Mouse (Mus musculus) liver, embryonic 14.5 days (tissue): ENCODE results near the gene Med28. TPM values are rescaled to one million over a fixed set of nuclear protein-coding genes. Genes with fewer than 3 reads are reported as not detected.
A peak's percentile ranks its signal among the peaks of the same experiment; 100 is the strongest.

Source experiments
- ATAC-seq: fragments of 200-750 bp; cut with Nextera tagmentation; 2 replicates; pipeline ENCODE4 v1.8.0; 2017; ENCODE audit warnings: moderate number of reproducible peaks, mild to moderate bottlenecking, moderate library complexity; ENCODE audit not compliant: insufficient read depth
- DNase-seq, 3 experiments: peaks; one replicate each; pipeline ENCODE4 v3.0.0-alpha.2; 2012 to 2013; ENCODE audit warnings: low read depth in 3 of 3, low spot score in 3 of 3
- H3K27ac ChIP-seq: fragments of 300-500 bp; sonication (generic); 2 replicates; pipeline ENCODE4 v1.5.1; 2014; ENCODE audit warnings: moderate library complexity, mild to moderate bottlenecking, control low read depth, inconsistent platforms
- H3K27me3 ChIP-seq: fragments of 300-500 bp; sonication (generic); 2 replicates; pipeline ENCODE4 v1.6.1; 2014; ENCODE audit warnings: mild to moderate bottlenecking, low read length, moderate library complexity; ENCODE audit not compliant: control insufficient read depth, insufficient read depth
- H3K36me3 ChIP-seq: fragments of 300-500 bp; sonication (generic); replicated peaks from 2 replicates; pipeline ENCODE4 v1.6.1; 2014; ENCODE audit warnings: low read depth; ENCODE audit not compliant: control insufficient read depth, insufficient read depth
- H3K4me1 ChIP-seq, 2 experiments: fragments of 200-500 bp in 1 of 2; fragments of 300-500 bp in 1 of 2; sonication (generic) in 1 of 2; replicated peaks; 2 replicates each; pipeline ENCODE4 v1.6.1; 2012 to 2014; ENCODE audit warnings: antibody characterized with exemption in 1 of 2, inconsistent platforms in 1 of 2, low read length in 1 of 2; ENCODE audit not compliant: control insufficient read depth in 2 of 2, insufficient read depth in 2 of 2
- H3K4me2 ChIP-seq: fragments of 300-500 bp; sonication (generic); 2 replicates; pipeline ENCODE4 v1.6.1; 2014; ENCODE audit warnings: low read depth, mild to moderate bottlenecking, control low read depth, moderate library complexity
- H3K4me3 ChIP-seq, 2 experiments: fragments of 200-500 bp in 1 of 2; fragments of 300-500 bp in 1 of 2; sonication (generic) in 1 of 2; 2 replicates each; pipeline ENCODE4 v1.5.1; 2012 to 2014; ENCODE audit warnings: low read depth in 2 of 2, low read length in 2 of 2, mild to moderate bottlenecking in 2 of 2, control low read depth in 1 of 2, inconsistent platforms in 1 of 2, moderate library complexity in 1 of 2; ENCODE audit not compliant: insufficient read depth in 1 of 2
- H3K9ac ChIP-seq: fragments of 300-500 bp; sonication (generic); replicated peaks from 2 replicates; pipeline ENCODE4 v1.6.1; 2014; ENCODE audit warnings: mild to moderate bottlenecking, control low read depth, moderate library complexity
- H3K9me3 ChIP-seq: fragments of 300-500 bp; sonication (generic); 2 replicates; pipeline ENCODE4 v1.6.1; 2016; ENCODE audit warnings: low read length, mixed read lengths; ENCODE audit not compliant: control insufficient read depth
- CTCF ChIP-seq: IDR thresholded peaks from 2 replicates; pipeline ENCODE4 v1.5.1; 2016; ENCODE audit warnings: antibody characterized with exemption, low read depth, control low read depth
- EP300 ChIP-seq: IDR thresholded peaks from 2 replicates; pipeline ENCODE4 v1.6.1; 2016; ENCODE audit warnings: antibody characterized with exemption, low read depth
- WGBS: fragments of 180-500 bp; shearing (Covaris S2); extraction: QIAGEN DNeasy Blood & Tissue Kit; methylation state at CpG from one replicate; pipeline ENCODE4 v1.1.7; 2014; ENCODE audit not compliant: insufficient replicate concordance; 5-methylcytosine and 5-hydroxymethylcytosine counted together
- polyA plus RNA-seq, 2 experiments: library from polyadenylated mRNA; depleted of rRNA in 1 of 2; stranded (reverse) in 1 of 2; unstranded in 1 of 2; fragments of >200 nt; fragmentation: Nextera tagmentation in 1 of 2; extraction: Ambion mirVana in 1 of 2; gene quantifications; 2 replicates each; pipeline versions ENCODE4 v1.2.1 to v1.2.3; 2012 to 2014

Gene Med28
- polyA plus RNA-seq, 2 experiments, result 37.6 to 99.8 TPM

- Histone ChIP-seq H3K27ac (no peak overlapping the region), H3K36me3 (no peaks in the 10 kb centered on the region; the same call in none of the 2 replicates), H3K27me3 (no peaks in the 10 kb centered on the region), H3K4me3 (no peak overlapping the region), H3K4me1 (no peaks in the 10 kb centered on the region; a peak in 1 of 4 replicates), H3K9ac (no peak overlapping the region), H3K4me2 (no peak overlapping the region), H3K9me3 (no peaks in the 10 kb centered on the region)
- 76% methylated on average over 6 of the region's 6 CpGs for WGBS
- TF ChIP-seq CTCF (no peak), EP300 (no peak)
- ATAC-seq (no peak), DNase-seq (no peak)
Measured at GRCm38 (mm10) chr5:45512908-45513307, 7.1 kb upstream of the Med28 start.

GRCm38 (mm10) chr5:45513511-45513910 lies 6.5 kb upstream of the Med28 start:
- Histone ChIP-seq H3K27ac (no peak overlapping the region), H3K36me3 (no peaks in the 10 kb centered on the region; the same call in none of the 2 replicates), H3K4me3 (no peak overlapping the region), H3K9ac (no peak overlapping the region), H3K4me2 (no peak overlapping the region), H3K27me3 (no peaks in the 10 kb centered on the region), H3K9me3 (no peaks in the 10 kb centered on the region), H3K4me1 (no peaks in the 10 kb centered on the region; a peak in 1 of 4 replicates)
- TF ChIP-seq CTCF (no peak), EP300 (no peak)
- DNase-seq (no peak), ATAC-seq (no peak)
- WGBS, result 66% methylated on average over 2 of the region's 2 CpGs

- no peaks in the 10 kb centered on the region; the same call in none of the 2 replicates for H3K36me3 ChIP-seq
- H3K4me3 ChIP-seq, result no peak overlapping the region
- H3K4me2 ChIP-seq, result no peak overlapping the region
- peaks cover 0 to under 1% of the 10 kb centered on the region in 2 experiments; a peak in 2 of 4 replicates for H3K4me1 ChIP-seq
- H3K9ac ChIP-seq, result no peak overlapping the region
- H3K27ac ChIP-seq, result no peak overlapping the region
- no peak for ATAC-seq
- TF ChIP-seq EP300 (no peak), CTCF (no peak)
- no peaks in the 10 kb centered on the region for H3K9me3 ChIP-seq
- DNase-seq, result no peak
- no peaks in the 10 kb centered on the region for H3K27me3 ChIP-seq
- 58% methylated on average over 1 of the region's 1 CpGs for WGBS
Measured at GRCm38 (mm10) chr5:45514599-45514998, 5.4 kb upstream of the Med28 start.

DNA sequence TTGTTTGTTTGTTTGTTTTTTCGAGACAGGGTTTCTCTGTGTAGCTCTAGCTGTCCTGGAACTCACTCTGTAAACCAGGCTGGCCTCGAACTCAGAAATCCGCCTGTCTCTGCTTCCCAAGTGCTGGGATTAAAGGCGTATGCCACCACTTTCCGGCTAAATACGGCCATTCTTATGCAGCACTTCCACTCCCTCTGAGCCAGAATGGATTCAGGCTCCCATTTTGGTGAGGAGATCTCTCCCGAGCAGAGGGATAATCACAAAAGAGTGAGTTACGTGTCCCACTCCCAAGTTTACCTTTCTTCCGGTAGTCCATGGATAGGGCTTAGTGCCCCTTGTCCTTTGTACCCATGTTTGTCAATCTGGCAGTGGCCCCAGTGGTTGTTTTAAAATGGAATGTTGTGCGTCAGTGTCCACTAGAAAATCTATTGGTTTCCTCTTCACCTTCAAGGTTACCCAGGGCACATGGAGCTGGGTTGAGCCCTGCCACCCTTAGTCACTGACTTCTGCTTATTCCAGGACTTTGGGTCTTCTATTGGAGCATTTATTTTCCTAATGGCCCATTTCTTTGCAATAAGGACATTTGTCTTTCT lies 4.8 kb upstream of the Med28 start:
- no peak for DNase-seq
- 77% methylated on average over 10 of the region's 10 CpGs for WGBS
- H3K4me1 ChIP-seq, result peaks cover 2 to 3% of the 10 kb centered on the region in 2 experiments; a peak in 2 of 4 replicates
- no peak overlapping the region for H3K9ac ChIP-seq
- no peaks in the 10 kb centered on the region; the same call in none of the 2 replicates for H3K36me3 ChIP-seq
- H3K27me3 ChIP-seq, result no peaks in the 10 kb centered on the region
- no peak overlapping the region for H3K4me2 ChIP-seq
- no peaks in the 10 kb centered on the region for H3K9me3 ChIP-seq
- no peak overlapping the region for H3K27ac ChIP-seq
- no peak for TF ChIP-seq EP300
- no peak for TF ChIP-seq CTCF
- no peak for ATAC-seq
- no peak overlapping the region for H3K4me3 ChIP-seq

- H3K36me3 ChIP-seq, result peaks cover 7% of the 10 kb centered on the region
- no peaks in the 10 kb centered on the region for H3K9me3 ChIP-seq
- 7% methylated on average over 5 of the region's 5 CpGs for WGBS
- ATAC-seq (0 out of 2 replicates have a peak, but pooled peaks have one; percentile 1), DNase-seq (no peak)
- H3K27me3 ChIP-seq, result no peaks in the 10 kb centered on the region
- peak overlapping the region; percentile 88 to 98 for H3K4me3 ChIP-seq
- H3K4me1 ChIP-seq, result peaks cover 8 to 9% of the 10 kb centered on the region in 2 experiments
- peak overlapping the region; percentile 86 for H3K4me2 ChIP-seq
- peak overlapping the region; percentile 92 for H3K9ac ChIP-seq
- H3K27ac ChIP-seq, result no peak overlapping the region
- no peak for TF ChIP-seq EP300
- TF ChIP-seq CTCF, result no peak
Measured at GRCm38 (mm10) chr5:45520809-45521110, 731 bp downstream of the Med28 start.
